Mouse (Mus musculus): ENCODE results near the gene Cryl1. TPM values are rescaled to one million over a fixed set of nuclear protein-coding genes. Genes with fewer than 3 reads are reported as not detected.

Gene Cryl1
- 10 to 100 TPM; 19.1 to 19.9 TPM for total RNA-seq (2021)
- long read RNA-seq, transcript Cryl1-201 (8 exons, 1,497 nt) = major isoform, 5 of 6 reads
- long read RNA-seq, partial matches to known transcripts = 0 of 6 reads
- long read RNA-seq, other reads (novel, unspliced or antisense) = 1 of 6 reads

DNA sequence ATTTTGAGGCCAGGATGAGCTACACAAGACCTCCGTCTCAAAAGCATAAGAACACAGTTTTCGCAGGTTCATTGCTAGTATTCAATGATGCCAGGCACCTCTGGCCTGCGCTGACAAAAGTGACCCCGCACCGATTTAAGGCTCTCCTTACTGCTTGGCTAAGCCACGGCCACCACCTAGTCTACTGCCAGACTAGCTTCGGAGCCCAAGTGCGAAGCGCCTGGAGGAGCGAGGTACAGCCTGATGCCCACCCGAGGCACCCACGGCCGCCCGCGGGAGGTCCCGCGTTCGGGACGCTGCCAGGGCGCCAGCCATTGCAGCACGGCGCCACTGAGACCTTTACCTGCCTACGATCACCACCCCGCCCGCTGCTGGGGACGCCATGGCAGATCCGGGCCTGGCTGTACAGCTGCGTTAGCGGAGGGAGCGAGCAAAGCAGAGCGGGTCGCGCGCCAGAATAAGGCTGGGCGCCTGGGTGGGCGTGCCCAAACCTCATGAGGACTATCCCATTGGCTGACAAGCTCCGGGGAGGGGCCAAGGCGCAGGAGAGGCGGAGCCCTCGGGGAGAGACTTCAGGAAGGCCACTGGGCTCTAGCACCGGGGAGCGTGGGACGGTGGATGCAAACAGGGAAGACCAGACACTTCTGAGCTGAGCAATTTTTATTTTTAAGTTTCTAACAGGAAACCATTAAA, at the start of gene Cryl1:
TSS of gene Cryl1 (minus strand) at position 465 of the 693 bp plus-strand sequence.
- peak; percentile 93 to 96 for DNase-seq (ENCODE audit: low spot score in 2 of 2)

DNA sequence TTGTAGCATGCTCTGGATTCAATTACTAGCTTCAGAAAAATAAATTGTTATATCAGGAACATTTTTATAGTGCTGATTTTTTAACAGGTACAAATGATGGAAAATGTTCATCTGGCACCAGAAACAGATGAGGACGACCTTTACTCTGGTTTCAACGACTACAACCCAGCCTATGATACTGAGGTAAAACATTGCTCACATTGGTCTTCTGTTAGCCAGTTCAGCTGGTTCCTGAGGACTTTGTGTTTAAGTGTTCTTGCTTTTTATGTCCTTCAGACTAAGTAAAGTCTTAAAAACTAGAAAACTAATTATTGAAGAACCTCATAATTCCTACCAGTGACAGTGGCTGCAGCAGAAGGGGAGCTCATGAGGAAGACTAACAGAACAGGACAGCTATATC, 32.1 kb upstream of the Cryl1 start:
- DNase-seq (ENCODE audit: low spot score in 2 of 2) = no peak

DNA sequence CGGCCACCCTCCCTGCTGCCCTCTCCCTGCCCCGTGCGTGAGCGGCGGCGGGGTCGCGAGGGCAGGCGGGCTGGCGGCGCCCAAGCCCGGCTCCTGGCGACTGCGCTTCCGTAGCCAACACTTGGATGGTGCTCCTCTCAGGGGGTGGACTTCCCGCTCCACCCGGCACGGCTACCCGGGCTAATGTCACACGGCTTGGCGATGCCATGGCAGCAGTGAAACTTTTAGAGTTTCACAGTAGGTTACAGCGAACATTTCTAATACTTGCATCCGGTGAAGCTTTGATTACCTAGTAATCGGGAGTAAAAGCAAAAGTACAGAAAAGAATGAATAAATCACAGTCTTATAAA, 25.9 kb upstream of the Cryl1 start:
- no peak for DNase-seq (ENCODE audit: low spot score in 2 of 2)

DNA sequence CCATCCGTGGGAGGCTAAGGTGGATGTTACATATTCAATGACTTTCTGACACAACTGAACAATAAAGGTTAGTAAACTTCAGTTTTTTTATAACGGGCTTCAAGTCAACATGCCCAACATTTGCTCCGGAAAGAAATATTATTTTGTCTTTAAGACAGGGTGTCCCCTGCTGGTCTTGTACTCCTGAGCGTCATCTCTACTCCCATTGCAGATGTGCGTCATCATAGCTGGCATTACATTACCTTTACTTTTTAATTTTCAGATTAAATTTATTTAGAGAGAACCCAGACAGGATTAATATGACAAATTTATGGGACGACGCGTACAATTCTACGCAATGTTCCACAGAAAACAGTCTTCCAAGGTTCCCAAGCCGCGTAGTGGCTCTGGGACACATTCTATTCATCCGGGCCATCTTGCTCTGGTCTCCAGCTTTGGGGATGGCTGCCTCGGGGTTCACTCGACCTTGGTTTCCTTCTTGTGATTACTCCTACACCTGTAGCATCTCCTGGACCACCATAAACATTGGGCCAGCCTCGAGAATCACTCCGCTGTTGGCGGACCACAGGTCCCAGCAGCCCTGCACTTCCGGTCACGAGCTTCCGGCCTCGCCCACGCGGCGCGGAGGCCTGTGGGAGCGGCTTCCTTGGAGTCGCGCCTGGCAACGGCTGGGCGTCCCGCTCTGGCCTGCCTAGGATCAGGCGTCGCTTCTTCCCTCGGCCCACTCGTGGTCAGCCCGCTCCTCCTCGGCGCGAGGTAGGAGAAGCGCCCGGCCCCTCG, 25.3 kb upstream of the Cryl1 start, which contains the start of gene Ift88:
TSS of gene Ift88 (plus strand) at position 631 of the 780 bp plus-strand sequence.
- DNase-seq (ENCODE audit: low spot score in 2 of 2) = peak; percentile 93 to 97

DNA sequence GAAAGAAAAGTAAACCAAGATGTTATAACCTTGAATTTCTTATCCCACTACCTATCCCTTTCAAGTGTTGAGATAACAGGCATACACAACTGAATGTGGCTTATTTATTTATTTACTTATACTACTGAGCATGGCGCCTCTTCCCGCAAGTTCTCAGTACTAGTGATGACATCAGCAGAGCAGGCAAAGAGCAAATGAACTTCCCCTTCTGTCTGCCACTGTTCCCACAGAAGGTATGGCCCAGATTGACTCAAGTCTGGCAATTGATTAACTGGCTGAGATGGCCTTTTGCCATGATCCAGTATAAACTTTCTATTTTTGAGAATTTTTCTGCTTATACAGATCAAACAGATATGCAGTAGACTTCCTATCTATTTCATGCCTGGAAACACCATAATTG, 18.9 kb upstream of the Cryl1 start:
- DNase-seq (ENCODE audit: low spot score in 2 of 2) = no peak

DNA sequence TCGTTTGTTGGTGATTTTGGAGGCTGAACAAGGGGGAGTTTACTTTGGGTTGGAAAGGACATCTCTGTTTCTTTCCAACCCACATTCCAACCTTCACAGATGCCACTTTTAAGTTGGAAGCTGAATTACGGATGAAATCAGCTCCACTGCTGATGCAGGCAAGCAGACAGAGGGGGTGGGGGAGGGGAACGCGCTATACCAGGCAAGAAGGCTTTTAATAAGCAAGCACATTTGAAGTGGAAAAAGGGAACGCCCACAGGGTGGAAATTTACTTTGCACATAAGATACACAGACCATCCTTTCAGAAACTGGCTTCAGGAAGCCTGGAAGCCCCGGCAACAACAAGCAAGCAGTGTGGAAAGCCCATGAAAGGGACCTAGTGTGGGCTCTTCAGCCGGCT, 13.8 kb upstream of the Cryl1 start:
- peak in 1 of 2 experiments; percentile 25 for DNase-seq (ENCODE audit: low spot score in 2 of 2)

DNA sequence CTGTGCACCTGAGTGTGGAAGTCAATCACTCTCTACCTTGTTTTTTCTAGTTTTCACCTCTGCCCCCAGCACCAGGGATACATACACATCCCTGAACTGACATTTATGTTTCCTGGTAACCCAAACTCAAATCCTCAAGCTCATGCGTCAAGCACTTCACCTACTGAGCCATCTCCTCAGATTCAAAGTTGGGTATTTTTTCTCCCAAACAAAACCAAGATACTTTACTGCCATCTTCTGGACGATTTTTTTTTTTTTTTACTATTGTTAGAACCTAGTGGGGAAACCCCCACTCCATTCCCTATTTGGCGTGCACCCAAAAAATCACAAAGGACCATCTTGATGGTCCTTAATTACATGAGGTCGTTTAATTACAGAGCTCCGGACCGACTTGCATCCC, 10.8 kb upstream of the Cryl1 start:
- no peak for DNase-seq (ENCODE audit: low spot score in 2 of 2)

DNA sequence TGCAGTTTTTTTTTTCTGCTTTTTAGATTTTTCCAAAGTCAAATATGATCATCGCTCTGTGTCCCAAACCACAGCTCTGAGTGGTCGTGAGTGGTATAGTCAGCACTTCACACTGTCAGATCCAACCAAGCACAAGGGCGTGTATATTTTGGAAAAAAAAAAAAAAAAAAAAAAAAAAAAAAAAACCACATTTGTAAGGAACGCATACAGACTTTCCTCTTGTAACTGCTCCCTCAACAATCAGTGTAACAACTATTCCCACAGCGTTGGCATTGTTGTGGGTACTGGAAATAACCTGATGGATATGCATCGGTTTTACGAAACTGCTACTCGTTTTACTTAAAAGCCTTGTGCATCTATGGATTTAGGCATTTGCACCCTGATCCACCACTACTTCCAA, 9.8 kb upstream of the Cryl1 start:
- no peak for DNase-seq (ENCODE audit: low spot score in 2 of 2)

DNA sequence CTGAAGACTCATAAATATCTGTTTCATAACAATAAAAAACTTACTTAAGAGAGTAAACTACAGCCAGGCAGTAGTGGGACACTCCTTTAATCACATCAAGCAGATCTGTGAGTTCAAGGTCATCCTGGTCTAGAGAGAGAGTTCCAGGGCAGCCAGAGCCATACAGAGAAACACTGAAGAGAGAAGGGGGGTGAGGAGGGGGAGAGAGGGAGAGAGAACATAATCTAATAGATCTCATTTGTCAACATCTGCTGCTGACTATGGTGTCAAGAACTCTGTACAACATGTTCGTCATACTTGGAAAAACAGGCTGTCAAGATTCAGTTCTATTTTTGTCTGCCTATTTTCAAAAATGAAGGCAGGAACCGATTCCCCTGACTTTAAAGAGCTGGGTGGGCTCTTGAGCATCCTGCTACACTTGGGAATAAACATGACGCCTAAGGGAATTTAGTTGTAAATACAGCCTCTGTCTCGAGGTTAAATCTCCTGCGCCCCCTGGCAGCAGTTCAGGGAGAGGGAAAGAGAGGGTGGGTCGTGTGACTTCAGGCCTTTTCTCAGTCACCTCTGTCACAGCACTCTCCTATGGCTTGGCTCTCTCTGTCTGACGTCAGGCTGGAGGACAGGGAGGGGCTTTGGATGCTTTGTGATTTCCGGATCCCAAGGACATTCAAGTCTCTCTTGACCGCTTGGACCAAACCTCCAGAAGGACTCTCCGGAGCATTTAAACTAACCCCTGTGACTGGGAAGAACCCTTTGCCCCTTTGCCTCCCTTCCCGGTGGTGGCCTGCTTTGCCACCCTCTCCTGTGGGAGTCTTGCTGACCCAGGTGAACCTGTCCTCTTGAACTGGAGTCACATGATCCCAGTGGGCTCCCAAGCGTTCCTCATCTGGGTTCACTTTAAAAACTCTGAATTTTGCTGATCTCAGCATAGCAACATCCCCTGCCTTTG, 9.0 kb upstream of the Cryl1 start:
- peak in 1 of 2 experiments; percentile 13 for DNase-seq (ENCODE audit: low spot score in 2 of 2)

DNA sequence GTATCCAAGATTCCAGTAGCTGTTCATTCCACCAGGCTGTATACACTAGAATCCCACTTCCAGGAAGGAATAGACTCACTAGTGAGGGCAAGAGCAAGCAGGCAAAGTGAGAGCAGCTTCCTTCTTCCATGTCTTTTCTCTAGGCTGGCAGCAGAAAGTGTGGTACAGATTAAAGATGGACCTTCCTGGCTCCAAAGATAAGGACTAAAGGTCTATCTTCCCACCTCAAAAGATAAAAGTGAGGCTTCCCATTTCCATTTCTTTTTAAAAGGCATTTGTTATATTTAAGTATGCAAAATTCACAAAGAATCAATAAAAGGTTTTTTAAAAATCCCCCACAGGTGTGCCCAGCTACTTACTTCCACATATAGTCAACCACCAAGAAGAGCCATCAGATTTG, 4.5 kb upstream of the Cryl1 start:
- no peak for DNase-seq (ENCODE audit: low spot score in 2 of 2)

DNA sequence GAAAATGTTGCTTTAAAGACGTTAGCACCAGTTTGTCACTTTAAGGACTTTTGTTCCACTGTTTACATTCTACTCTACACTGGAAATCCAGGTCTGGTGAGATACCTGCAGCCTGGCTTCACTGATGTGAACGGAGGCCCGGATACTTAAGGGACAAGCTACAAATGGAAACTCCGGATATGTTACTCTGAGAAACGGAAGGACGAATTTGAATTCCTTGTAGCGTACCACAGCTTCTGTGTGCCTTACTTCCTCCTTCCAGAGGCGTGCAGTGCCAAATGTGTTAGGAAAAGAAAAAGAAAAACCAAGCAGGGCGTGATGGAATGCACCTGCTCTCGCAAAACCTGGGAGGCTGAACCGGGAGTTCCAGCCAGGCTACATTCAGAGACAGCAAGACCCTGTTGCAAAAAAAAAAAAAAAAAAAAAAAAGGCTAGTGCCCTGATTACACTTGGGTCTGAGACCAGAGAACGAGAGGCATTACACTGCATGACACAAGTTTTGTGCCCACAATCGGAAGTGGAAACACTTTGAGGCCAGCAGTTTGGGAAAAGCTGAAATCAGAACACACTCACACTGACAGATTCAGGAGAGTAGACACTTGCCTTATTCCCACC, 591 bp upstream of the Cryl1 start:
- peak in 1 of 2 experiments; percentile 11 for DNase-seq (ENCODE audit: low spot score in 2 of 2)

DNA sequence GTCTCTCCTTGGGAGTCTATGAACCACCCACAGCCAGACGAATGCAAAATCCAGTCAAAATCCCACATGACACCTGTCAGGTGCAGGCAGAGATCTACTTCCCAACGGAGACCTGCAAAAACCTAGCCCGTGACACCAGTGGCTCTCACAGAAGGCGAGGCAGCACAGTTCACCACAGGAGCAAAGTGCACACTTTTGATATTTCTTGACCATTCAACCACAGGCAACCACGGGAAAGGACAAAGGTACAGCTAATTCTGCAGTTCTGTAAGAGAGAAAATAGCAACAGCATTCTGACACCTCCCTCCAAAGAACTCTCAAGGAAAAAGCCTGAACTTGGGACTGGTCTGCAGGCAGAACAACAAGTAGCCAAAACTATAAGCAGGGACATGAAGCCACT, 1.1 kb downstream of the Cryl1 start:
- no peak for DNase-seq (ENCODE audit: low spot score in 2 of 2)

DNA sequence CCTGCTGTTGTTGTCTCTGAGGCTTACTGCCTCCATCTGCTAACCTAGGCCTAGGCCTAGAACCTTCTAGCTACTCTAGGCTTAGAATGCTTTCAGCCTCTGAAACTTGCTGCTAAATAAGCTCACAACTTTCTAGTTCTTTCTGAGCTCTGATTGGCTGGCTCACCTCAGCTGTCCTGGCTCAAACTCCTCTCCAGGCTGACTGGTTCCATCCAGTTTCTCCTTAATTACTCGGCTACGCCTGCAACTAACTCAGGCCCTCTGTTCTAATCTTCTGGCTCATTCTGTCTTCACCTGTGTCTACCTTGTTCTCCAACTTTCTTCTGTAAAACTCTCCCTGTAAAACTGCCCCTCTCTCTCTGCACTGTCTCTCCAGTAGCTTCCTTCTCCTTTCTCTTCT, 2.9 kb downstream of the Cryl1 start:
- DNase-seq (ENCODE audit: low spot score in 2 of 2) = no peak

DNA sequence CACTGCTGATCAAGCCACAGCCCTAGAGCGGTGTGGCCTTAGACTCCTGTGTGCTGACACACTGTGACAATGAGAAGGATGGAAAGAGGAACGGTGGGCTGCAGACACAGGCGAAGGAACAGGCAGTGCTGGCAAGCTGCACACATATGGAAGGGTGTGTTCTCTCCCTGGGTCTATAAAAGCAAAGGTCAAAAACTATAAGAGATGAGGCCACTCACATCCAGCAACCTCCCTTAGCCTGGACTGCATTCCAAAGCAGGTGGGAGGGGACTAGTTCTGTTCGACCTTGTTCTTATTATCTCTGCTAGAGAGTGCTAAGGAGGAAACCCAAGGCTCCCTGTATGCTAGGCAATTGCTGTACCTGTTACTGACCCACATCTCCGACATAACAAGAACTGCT, 6.1 kb downstream of the Cryl1 start:
- DNase-seq (ENCODE audit: low spot score in 2 of 2) = no peak

DNA sequence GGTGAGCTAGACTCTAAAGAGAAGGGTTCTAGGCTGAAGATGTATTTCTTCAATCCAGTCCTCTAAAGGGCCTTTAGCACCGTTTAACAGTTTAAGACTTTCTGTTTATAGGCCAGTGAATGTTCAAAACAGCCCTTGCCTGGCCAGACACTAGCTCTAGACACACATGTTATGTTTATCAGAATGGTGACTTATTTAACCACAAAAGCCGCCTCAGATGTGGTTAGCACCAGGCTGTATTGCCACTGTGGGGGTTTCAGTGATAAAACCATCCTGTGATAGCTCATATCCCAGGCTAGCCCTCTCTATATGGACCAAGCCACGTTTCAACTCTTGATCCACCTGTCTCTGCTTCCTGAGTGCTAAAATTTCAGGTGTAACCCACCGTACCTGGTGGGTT, 6.7 kb downstream of the Cryl1 start:
- no peak for DNase-seq (ENCODE audit: low spot score in 2 of 2)

DNA sequence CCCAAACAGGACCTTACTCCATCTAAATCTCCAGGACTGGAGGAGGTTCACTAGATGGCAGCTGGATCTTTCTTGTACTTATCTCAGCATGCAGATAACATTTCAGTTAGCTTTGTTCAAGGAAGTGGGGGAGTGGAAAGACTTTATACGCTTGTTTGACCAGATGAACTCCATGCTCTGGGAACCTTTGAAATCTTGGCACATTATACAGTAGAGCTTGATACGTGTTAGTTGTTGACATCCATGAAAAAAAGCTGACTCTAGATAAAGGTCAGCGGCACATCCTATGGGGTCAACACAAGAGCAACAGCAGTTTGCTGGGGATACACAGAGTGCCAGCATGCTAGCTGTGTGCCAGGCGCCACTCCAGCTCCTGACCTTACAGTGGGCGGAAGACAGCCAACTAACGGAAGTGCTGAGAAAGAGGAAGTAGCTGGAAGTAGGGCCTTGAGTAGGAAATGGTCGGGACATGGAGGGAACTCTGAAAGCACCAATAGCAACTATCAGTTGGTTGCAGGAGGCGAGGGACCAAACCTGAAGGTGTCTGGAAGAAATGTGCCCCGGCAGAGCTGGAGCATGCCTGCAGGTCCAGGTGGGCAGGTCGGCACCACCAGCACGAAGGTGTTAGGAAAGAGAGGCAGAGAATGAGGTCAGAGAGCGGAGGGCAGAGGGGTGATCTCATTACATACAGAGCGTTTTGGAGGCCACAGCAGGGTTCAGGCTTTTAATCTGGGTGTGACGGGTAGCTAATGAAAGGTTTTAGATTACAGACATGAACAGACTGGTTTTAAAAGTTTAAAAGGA, 11.4 kb downstream of the Cryl1 start:
- no peak for DNase-seq (ENCODE audit: low spot score in 2 of 2)

DNA sequence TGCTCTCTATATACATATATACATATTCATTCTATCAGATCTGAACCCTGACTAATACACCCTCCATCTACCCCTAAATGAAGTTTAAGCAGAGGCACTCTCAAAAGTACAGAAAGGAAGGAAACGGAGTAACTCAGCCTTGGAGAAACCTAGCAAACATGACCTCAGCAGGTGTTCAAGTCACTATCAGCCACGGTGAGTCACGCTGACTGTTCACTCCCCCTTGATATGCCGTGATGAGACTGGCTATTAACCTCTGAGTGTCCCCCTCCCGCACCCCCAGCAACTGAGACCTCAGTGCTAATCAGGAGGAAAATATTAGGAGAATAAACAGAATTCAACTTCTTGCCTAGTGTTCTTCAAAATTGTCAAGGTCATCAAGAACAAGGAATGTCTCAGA, 12.7 kb downstream of the Cryl1 start:
- no peak for DNase-seq (ENCODE audit: low spot score in 2 of 2)

DNA sequence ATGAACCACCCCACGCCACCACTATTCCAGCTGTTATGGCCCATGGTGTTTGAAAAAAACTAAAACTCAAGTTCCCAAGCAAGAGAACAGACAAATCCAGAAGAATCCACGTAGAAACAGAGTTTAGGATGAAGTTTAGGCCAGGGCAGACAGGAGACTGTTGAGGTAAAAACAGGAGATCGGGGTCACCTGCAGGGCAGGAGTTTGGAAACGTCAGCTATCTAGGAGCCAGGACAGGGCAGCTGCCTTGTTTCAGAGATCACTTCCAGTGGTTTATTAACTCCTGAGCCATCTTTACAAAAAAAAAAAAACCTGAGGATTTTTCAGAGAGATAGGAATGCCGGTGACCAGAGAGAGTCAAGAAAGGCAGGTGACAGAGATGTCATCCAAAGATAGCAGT, 20.8 kb downstream of the Cryl1 start:
- no peak for DNase-seq (ENCODE audit: low spot score in 2 of 2)

DNA sequence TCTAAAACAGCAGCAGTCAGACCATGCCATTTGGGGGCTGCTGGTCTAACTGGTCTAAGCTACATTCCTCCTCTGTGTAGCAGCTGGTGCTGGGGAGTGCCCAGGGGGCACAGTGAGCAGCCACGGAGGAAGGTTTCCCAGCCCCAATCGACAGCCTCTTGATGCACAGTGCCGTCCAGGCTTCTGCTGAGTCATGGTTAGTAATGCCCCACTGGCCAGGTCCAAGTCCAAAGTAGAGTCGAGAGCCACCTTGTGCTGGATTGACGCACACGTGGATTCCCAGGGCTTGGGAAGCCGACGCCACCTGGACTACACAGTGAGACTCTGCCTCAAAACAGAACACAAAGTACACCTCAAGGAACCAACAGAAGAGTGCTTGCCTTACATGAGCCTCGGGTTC, 21.4 kb downstream of the Cryl1 start:
- DNase-seq (ENCODE audit: low spot score in 2 of 2) = no peak

DNA sequence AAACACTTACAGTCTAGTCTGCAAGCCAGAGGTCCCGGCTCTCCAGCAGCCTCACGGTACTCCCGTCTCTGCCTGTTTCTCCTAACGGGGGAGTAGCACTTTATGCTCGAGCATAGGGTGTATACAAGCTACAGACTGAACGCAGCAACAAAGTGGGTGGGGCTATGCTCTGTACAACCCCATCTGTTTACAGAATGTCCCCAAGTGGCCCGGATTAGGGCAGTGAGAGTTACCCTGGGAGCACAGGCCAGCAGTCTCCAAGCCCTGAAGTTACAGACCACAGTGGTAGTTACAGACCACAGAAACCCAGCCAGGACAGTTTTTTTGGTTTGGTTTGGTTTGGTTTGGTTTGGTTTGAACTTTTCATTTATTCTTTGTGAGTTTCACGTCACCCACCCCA, 22.3 kb downstream of the Cryl1 start:
- DNase-seq (ENCODE audit: low spot score in 2 of 2) = no peak
